ENCODE assay signal across 8 mouse cellular contexts in the genomic region with DNA sequence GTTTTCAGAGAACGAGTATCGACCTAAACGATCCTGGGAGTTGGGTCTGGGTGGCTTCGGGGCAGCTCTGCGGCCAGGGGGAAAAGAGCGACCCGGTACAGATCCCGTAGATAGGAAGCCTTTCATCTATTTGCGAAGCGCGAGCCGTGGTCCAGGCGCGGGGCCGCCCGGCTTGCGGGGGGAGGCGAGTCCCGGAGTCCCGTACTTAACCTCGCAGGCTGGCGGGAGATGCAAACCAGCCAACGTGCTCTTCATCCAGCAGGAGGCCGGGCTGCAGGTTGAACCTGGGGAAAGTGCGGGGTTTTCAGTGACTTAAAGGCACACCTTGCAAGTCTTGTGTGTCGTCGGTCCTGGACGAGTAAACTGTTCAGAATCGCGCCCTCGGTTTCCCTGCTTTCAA. TPM values are rescaled to one million over a fixed set of nuclear protein-coding genes. Genes with fewer than 3 reads are reported as not detected.
DNase-seq lines count a peak whose midpoint lies in the region; ATAC-seq and TF ChIP-seq lines count a peak whose summit lies in the region.

No protein-coding gene starts in this region.

- H3K36me3 ChIP-seq in heart, adult 2 months (ENCODE audit: control insufficient read depth, insufficient read depth, low read length): no peaks in the 10 kb centered on the region
- H3K36me3 ChIP-seq in forebrain, postnatal 0 days (ENCODE audit: insufficient read depth): peaks cover 38% of the 10 kb centered on the region
- peaks cover 53% of the 10 kb centered on the region for H3K36me3 ChIP-seq in liver, embryonic 13.5 days
- no peaks in the 10 kb centered on the region for H3K36me3 ChIP-seq in splenic B cell, adult 2 months (ENCODE audit: control insufficient read depth, insufficient read depth, low read length, poor library complexity, severe bottlenecking)

- 0 out of 2 replicates have a peak, but pooled peaks cover 2% of the 10 kb centered on the region for H3K79me2 ChIP-seq in heart, adult 2 months (replicated peaks; ENCODE audit: control insufficient read depth, insufficient read depth, low read length)

- no peak for TF ChIP-seq POLR2A in heart, adult 2 months (IDR thresholded peaks at IDR 0.05; ENCODE audit: insufficient read depth, low read depth, low read length)

- no peaks in the 10 kb centered on the region for H3K9me3 ChIP-seq in forebrain, postnatal 0 days (ENCODE audit: low read length)
- H3K9me3 ChIP-seq in liver, embryonic 13.5 days (replicated peaks): no peaks in the 10 kb centered on the region

- H3K4me3 ChIP-seq in heart, adult 2 months: peak overlapping the region; percentile 92
- H3K4me3 ChIP-seq in forebrain, postnatal 0 days (ENCODE audit: low read depth, low read length): peak overlapping the region; percentile 65
- H3K4me3 ChIP-seq in liver, embryonic 13.5 days (replicated peaks): peak overlapping the region; percentile 77

- intact Hi-C loops in heart, adult 2 months (cut with DNase I): loop anchor here (10.0 kb wide), 1 partner anchor 620 kb away; the partner anchor contains the start of gene Mtmr12

- under 1% methylated on average over 31 of the region's 31 CpGs for WGBS in heart, adult 2 months
- 1% methylated on average over 31 of the region's 31 CpGs for WGBS in forebrain, postnatal 0 days
- under 1% methylated on average over 31 of the region's 31 CpGs for WGBS in liver, embryonic 13.5 days (ENCODE audit: insufficient replicate concordance)

- H3K4me2 ChIP-seq in forebrain, postnatal 0 days (ENCODE audit: low read depth): peak overlapping the region; percentile 69
- peak overlapping the region; percentile 86 for H3K4me2 ChIP-seq in liver, embryonic 13.5 days

- H3K4me1 ChIP-seq in heart, adult 2 months (ENCODE audit: control insufficient read depth, insufficient read depth, low read length): peaks cover 1% of the 10 kb centered on the region
- H3K4me1 ChIP-seq in forebrain, postnatal 0 days (ENCODE audit: insufficient read depth): peaks cover 15% of the 10 kb centered on the region
- H3K4me1 ChIP-seq in liver, embryonic 13.5 days (replicated peaks): peaks cover 67% of the 10 kb centered on the region

- TF ChIP-seq EP300 in heart, adult 2 months (IDR thresholded peaks at IDR 0.05; ENCODE audit: insufficient read depth, low read depth, low read length): no peak

- no peak for TF ChIP-seq CTCF in heart, adult 2 months (IDR thresholded peaks at IDR 0.05)
- peak; percentile 30 for TF ChIP-seq CTCF in forebrain, postnatal 0 days (IDR thresholded peaks at IDR 0.05; ENCODE audit: low read depth)

- ATAC-seq in forebrain, postnatal 0 days: peak; percentile 25
- ATAC-seq in liver, embryonic 13.5 days (ENCODE audit: low read depth): peak; percentile 21

- H3K27me3 ChIP-seq in heart, adult 2 months (ENCODE audit: control insufficient read depth, insufficient read depth, low read length): no peaks in the 10 kb centered on the region
- no peaks in the 10 kb centered on the region for H3K27me3 ChIP-seq in forebrain, postnatal 0 days (ENCODE audit: insufficient read depth, low read length)
- H3K27me3 ChIP-seq in liver, embryonic 13.5 days: no peaks in the 10 kb centered on the region
- H3K27me3 ChIP-seq in splenic B cell, adult 2 months (ENCODE audit: control insufficient read depth, insufficient read depth, low read length, poor library complexity, severe bottlenecking): no peaks in the 10 kb centered on the region

- H3K9ac ChIP-seq in heart, adult 2 months (ENCODE audit: low read depth, low read length): peak overlapping the region; percentile 62
- H3K9ac ChIP-seq in forebrain, postnatal 0 days: peak overlapping the region; percentile 78
- H3K9ac ChIP-seq in liver, embryonic 13.5 days: peak overlapping the region; percentile 87

- H3K27ac ChIP-seq in heart, adult 2 months: peak overlapping the region; percentile 76
- H3K27ac ChIP-seq in forebrain, postnatal 0 days (ENCODE audit: low read depth, low read length): peak overlapping the region; percentile 90
- H3K27ac ChIP-seq in liver, embryonic 13.5 days: peak overlapping the region; percentile 84

- no peak for DNase-seq in heart, adult 2 months
- DNase-seq in heart, adult 11 months: no peak
- peak; percentile 30 for DNase-seq in urinary bladder, postnatal 14 days (ENCODE audit: low spot score)
- DNase-seq in urinary bladder, adult 2 months (ENCODE audit: low spot score): no peak
- DNase-seq in forebrain, postnatal 0 days: no peak
- DNase-seq in liver, embryonic 13.5 days: no peak
- peak; percentile 56 for DNase-seq in splenic B cell, adult 2 months (ENCODE audit: low read depth, low spot score)
- no peak for DNase-seq in adrenal gland, adult 18-20 months (ENCODE audit: low spot score in 2 of 2)

RNA-seq across cellular contexts. Expression of gene Drosha, which starts 0.3 kb away (rescaled TPM):
- total RNA-seq in heart, adult 2 months (2021): 10 to 100 TPM; 37.8 to 43.1 TPM
- 13.4 and 14.9 TPM in 2 replicates for polyA plus RNA-seq in heart, adult 2 months (2012; rRNA removed)
- 11.1 and 20.9 TPM in 2 replicates for polyA plus RNA-seq in urinary bladder, adult 2 months (2012; rRNA removed)
- 37.0 and 43.9 TPM in 2 replicates for total RNA-seq in forebrain, postnatal 0 days (2014; rRNA removed)
- 41.7 and 47.3 TPM in 2 replicates for polyA plus RNA-seq in forebrain, postnatal 0 days (2015; fragmentation: Nextera tagmentation; extraction: Ambion mirVana)
- polyA plus RNA-seq in liver, embryonic 13.5 days (2015; fragmentation: Nextera tagmentation; extraction: Ambion mirVana): 14.3 and 20.4 TPM in 2 replicates
- 10 to 100 TPM; 29.8 to 34.2 TPM for total RNA-seq in adrenal gland, adult 18-20 months (2021)

RNA-seq across cellular contexts. Expression of gene 6030458C11Rik, which starts 0.5 kb away (rescaled TPM):
- 10 to 100 TPM; 13.2 to 14.1 TPM for total RNA-seq in heart, adult 2 months (2021)
- 7.3 and 11.5 TPM in 2 replicates for polyA plus RNA-seq in heart, adult 2 months (2012; rRNA removed)
- 19.7 and 21.5 TPM in 2 replicates for polyA plus RNA-seq in urinary bladder, adult 2 months (2012; rRNA removed)
- 30.3 and 31.5 TPM in 2 replicates for total RNA-seq in forebrain, postnatal 0 days (2014; rRNA removed)
- polyA plus RNA-seq in forebrain, postnatal 0 days (2015; fragmentation: Nextera tagmentation; extraction: Ambion mirVana): 13.2 and 21.0 TPM in 2 replicates
- polyA plus RNA-seq in liver, embryonic 13.5 days (2015; fragmentation: Nextera tagmentation; extraction: Ambion mirVana): 32.4 and 35.8 TPM in 2 replicates
- total RNA-seq in adrenal gland, adult 18-20 months (2021): 10 to 100 TPM; 11.0 to 13.0 TPM

Comparison
In these comparisons a context has a peak if more than half of its experiments do, and no peak if none do; other contexts are left out.
1. DNase-seq: peak in urinary bladder, postnatal 14 days (single experiment) and splenic B cell, adult 2 months (single experiment); none in heart, adult 2 months (0 of 2), heart, adult 11 months (single experiment), urinary bladder, adult 2 months (single experiment), forebrain, postnatal 0 days (single experiment), liver, embryonic 13.5 days (single experiment) and adrenal gland, adult 18-20 months (0 of 2).
2. Peak in every context shown above with its lines, with median percentiles within 50 percentile points of each other: H3K27ac ChIP-seq, H3K4me3 ChIP-seq and H3K9ac ChIP-seq.